Mouse (Mus musculus) MN1 (cell line): ENCODE results near the gene Gcfc2.
A peak's percentile ranks its signal among the peaks of the same experiment; 100 is the strongest.

ENCODE experiments used
- DNase-seq: peaks from one replicate; pipeline ENCODE4 v3.0.0-alpha.2; 2016; ENCODE audit warnings: low spot score

The Gcfc2 gene

DNA sequence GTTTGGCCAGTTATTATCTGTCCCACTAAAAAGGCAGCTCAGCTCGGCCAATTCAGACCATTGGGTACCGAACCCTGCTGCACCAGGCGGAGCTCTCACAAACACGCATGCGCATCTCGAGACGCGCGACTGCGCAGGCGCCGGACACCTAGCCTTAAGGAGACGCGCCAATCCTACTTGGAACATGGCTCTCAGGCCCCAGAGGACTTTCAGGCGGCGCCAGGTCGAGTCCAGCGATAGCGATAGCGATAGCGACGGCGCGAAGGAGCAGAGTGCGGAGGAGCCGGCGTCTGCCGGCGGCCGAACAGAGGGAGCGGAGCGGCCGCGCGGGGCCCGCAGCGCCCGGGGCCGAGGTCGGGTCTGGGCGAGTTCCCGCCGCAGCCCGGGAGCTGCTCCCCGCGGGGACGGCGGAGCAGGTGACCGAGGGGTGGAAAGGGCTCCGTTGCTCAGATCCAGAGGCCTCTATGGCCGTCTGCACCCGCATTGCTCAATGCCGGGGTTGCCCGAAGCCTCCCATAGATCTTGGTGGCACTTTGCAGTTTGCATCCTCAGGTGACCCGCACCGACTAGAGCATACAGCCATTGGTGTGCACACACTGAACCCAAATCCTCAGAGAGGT lies at the start of gene Gcfc2:
TSS of gene Gcfc2 (plus strand) at position 147 of the 620 bp plus-strand sequence.
- peak; percentile 95 for DNase-seq

DNA sequence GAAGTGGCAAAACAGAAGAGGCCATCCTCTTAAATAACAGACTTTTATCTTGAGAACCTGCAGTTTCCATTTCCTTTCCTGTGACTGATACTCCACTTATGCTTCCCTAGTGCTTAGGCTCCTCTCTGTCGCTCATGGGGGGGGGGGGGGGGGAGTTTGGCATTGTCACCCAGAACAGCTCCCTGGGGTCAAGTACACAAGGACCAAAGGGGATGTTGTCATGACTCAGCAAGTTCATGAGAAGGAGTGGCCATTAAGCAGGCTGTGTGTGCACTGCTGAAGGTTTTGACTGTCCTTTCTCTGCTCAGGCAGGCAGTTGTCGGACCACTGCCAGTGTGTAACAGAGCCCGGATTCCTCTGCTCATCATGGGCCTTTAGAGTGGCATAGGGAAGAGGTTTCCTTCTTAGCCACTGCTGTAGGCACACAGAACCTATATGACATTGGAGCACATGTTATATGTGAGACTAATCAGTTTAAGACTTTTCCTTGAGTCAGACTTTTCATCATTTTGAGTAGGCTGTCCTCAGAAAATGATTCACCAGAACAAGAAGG lies 27.7 kb upstream of the Gcfc2 start:
- DNase-seq = no peak

DNA sequence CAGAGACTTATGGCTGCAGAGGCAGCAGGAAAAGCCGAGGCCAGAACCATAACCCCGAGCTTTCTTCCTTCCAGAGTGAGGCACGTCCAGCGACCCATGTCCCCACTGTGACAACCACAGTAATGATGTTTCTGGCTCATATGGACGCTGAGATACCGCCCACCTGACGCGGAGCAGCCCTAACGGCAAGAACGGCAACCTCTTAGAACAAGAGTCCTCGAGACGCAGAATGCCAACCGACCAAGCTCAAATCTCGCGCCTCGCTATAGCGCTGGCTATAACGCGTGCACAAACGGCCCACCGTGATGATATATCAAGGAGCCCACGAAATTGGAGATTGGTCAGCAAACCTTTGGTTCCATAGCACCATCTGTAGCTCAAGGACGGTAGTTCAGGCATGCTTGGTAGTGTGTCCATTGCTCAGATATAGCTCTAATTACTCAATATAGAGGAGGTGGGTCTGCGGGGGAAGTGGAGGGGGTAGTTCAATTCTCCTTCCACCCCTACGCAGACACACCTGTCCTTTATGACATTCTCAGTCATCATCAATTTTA lies 13.1 kb upstream of the Gcfc2 start:
- no peak for DNase-seq

DNA sequence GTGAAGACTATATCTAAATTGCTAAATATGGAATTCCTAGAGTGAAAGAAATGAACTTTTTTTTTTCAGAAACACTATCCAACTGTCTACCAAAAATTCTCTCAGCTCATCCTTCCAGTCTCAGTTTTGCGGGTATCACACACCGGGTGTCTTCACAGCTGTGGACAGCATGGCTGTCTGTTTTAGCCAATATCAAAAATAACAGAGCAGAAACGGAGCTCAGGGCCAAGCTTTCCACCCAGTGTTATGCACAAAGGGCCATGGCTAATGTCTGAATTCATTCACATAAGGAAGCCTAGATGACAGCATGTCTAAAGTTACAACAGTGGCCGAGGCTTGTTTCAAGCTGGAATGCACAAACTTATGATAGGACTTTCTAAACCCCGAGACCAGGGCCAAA lies 12.2 kb upstream of the Gcfc2 start:
- no peak for DNase-seq

DNA sequence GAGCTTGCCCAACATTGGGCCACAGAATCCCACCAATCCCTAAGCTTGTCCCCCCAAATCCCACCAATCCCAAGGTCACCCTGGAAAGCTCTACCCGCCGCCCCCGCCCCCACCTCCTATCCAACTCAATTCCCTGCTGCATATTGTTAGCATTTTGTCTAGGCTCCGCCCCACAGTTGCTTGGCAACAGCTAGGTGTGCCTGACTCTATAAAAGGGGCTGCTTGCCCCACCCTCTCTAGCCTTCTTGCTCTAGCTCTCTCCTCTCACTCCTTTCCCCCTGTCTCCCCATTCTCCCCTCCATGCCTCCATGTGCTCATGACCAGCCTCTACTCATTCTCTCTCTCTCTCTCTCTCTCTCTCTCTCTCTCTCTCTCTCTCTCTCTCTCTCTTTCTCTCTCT lies 11.8 kb upstream of the Gcfc2 start:
- DNase-seq = no peak

DNA sequence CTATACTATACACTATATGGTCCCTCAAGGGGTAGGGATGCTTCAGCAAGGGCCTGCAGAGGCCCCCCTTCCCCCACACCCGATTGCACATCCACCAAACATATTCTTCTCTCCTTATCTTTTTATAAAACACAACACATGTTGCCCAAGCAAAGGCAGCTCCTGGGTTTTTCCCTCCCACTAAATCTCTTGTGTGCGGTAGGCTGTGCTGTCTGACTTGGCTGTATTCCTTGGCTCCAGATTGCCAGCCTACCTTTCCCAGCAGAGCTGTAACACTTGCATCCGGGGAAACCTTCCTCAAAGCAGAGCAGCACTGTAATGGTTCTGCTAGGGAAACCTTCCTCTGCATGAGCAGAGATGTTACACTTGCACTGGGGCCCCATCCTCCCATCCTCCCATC lies 11.3 kb upstream of the Gcfc2 start:
- peak; percentile 16 for DNase-seq

DNA sequence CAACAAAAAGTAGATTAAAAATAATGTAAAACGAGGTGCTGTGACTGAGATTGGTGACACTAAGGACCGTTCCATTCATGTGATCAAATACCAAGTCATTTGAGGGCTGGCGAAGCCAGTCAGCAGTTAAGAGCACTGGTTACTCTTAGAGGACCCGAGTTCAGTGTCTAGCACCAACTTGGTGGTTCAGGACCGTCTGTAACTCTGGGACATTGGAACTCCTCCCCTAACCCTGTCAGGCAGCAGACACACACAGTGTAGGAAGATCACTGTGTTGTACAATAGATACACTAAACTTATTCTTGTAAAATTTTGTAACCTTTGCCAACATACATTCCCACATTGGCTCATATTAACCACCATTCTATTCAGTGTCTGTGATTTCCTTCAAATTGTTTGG lies 835 bp downstream of the Gcfc2 start:
- no peak for DNase-seq

DNA sequence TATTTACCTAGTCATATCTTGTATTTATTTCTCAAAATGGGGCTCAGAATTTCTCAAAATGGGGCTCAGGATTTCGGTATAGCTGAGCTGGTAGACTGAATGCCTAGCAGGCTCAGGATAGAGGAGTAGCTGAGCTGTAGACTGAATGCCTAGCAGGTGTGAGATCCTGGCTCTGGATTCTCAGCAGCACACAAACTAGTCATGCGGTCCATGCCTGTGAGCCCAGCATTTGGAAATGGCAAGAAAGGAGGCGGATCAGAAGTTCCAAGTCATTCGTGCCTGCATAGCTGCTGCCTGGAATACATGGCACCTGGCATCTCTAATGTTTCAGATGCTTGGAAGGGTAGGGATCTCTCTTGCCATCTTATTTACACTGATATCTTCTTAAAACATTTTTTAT lies 5.9 kb downstream of the Gcfc2 start:
- no peak for DNase-seq

DNA sequence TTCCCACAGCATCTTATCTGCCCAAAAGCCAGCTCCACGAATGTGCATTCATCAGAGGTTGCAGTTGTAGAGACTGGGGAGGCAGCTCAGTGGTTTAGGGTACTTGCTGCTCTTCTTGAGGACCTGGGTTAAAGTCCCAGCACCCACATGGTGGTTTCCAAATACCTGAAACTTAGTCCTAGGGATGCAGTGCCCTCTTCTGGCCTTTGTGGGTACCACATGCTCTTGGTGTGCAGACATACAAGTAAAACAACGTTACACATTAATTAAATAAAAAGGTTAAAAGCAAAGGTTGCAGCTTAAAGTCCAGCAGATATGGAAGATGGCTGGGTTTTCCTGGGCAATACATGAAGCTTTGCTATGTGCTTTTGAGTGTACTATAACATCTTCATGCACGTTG lies 9.8 kb downstream of the Gcfc2 start:
- no peak for DNase-seq

DNA sequence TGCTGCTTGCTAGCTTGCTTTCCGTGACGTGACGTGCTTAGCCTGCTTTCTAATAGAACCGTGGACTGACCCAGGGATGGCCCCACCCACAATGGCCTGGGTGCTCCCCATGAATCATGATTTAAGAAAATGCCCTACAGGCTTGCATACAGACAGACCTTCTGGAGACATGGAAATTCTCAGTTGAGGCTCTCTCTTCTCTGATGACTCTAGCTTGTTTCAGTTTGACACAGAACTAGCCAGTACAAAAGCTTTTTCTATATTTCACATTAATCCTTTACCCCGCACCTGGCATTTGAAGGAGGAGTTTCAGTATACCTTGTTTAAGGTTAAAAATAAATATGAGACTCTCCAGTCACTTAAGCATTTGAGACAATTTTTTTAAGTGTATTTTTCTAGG lies 18.2 kb downstream of the Gcfc2 start:
- no peak for DNase-seq

DNA sequence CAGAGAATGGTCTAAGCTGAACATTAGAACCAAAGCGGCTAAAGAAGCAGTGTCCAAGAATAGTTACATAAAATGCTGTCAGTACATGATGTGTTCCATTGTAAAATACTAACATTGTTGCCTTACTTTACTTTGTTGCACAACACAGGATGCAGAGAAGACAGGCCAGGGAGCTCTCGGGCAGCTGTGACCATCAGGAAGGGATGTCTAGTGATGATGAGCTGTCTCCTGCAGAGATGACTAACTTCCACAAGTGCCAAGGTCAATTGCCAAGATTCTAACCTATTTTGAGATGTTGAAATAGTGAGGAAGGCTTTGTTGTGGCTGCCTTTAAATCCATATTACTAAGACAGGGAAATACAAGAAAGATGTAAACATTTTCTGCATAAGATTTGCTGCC lies 19.8 kb downstream of the Gcfc2 start:
- no peak for DNase-seq

DNA sequence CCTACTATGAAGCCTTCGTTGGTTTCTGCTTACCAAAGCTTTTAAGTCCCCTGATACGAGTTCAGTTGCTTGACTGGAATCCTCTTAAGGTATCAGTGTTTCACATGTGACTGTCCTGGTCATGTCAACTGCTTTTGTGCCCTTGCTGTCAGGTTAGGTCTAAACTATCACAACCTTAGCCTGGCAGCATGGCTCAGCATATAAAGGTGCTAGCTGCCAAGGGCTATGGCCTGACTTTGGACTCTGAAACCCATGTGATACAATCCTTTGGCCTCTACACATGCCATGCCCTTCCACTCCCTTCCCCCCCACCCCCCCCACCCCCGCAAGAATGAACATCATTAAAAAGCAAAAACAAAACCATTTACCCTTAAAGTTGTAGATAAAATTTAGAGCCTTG lies 21.0 kb downstream of the Gcfc2 start:
- DNase-seq = no peak

DNA sequence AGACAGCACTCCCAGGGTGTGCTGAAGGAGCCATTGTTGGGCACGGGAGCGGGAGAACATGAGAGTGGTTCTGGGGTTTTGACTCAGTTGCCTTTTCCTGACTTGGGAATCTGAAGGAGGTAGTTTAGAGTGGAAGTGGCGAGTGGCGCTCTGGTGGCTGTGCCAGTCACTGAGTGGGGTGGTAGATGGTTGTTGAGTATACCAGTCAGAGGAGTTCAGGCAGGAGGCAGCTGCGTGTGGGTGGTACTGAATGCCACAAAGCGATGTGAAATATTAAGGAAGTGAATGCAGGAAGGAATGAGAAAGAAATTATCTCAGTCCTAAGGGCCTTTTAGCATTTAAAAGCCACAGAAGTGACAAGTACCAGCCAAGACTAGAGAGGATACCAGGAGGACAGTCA lies 23.4 kb downstream of the Gcfc2 start:
- DNase-seq = no peak

DNA sequence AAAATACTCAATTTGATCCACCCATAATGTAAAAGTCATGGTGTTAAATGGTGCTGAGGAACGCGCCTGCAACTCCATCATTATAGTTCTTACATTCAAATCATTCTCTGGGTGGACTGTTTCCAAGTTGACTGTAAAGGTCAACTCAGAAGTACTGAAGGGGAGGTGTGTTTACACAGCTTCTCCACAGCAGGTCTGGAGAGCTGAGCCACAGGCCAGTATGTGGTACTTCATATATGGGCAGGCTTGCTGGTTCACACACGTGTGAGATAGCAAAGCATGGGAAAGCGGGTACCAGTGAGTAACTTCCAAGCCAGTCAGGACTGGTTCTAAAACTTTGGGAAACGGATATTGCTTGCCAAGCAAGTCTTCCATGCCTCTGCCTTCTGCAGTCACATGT lies 31.7 kb downstream of the Gcfc2 start:
- no peak for DNase-seq

DNA sequence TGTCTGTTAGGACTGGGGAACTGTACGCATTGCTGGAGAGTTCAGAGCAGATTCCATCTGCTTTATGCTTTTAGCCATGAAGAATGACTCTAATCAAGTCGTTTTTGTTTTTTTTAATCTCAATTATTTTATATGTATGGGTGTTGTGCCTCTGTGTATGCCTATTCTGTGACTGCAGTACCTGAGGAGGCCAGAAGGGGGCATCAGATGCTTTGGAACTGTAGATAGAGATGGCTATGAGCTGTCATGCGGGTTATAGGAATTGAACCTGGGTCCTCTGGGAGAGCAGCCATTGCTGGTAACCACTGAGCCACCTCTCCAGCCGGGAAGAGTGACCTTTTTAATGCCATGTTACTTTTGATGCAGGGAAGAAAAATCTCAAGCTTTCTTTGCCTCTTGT lies 32.9 kb downstream of the Gcfc2 start:
- DNase-seq = no peak

DNA sequence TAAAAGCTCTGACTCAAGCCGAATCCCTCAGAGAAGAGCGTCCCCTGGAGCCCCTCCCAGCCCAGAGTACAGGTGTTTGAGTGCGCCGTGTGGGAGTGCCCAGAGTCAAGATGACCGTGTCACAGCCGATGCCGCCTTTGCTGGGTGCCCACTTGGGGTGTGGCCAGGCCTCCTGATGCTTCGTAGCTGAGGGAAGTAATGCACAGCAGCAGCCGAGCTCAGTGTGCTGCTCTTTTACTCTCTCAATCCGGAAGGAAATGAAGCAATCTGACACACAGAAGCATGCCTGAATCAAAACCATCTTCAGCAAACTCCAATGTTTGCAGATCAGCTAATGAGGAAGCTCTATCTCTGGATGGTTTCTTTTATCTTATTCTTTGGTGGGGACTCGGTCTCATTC lies 34.5 kb downstream of the Gcfc2 start:
- no peak for DNase-seq

DNA sequence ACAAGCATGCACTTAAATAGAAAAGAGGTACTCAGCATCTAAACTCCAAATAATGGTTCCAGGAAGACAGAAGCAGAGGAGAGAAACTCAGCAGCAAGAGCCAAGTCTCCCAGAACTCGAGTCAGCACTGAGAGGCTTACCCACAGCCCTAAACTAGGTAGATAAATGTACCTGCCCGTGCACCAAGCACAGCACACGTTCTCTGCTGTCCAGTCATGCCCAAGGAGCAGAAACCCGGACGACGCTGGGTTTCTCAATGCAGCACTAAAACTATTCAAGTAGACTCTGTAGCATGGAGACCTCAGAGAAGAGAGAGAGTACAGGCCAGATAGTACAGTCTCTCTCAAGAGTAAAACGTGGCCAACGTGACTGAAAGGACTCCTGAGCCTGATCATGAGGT lies 36.4 kb downstream of the Gcfc2 start:
- no peak for DNase-seq

DNA sequence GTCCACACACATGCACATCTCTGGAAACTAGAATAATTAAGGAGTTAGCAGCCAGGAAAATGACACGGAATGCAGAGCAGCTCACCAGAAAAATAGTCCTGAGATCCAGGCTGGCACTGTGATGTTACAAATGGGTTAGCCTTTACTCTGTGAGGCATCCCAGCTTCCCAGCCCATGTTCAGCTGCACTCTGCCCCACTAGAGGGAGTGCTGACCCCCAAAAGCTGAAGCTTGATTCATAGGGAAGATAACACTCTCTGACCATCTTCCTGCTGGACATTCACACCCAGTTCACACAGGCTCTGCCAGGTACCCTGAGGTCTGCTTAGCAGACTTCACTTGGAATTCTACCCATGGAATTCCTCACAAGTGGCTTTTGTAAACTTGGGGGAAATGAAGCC lies 36.8 kb downstream of the Gcfc2 start:
- DNase-seq = no peak

DNA sequence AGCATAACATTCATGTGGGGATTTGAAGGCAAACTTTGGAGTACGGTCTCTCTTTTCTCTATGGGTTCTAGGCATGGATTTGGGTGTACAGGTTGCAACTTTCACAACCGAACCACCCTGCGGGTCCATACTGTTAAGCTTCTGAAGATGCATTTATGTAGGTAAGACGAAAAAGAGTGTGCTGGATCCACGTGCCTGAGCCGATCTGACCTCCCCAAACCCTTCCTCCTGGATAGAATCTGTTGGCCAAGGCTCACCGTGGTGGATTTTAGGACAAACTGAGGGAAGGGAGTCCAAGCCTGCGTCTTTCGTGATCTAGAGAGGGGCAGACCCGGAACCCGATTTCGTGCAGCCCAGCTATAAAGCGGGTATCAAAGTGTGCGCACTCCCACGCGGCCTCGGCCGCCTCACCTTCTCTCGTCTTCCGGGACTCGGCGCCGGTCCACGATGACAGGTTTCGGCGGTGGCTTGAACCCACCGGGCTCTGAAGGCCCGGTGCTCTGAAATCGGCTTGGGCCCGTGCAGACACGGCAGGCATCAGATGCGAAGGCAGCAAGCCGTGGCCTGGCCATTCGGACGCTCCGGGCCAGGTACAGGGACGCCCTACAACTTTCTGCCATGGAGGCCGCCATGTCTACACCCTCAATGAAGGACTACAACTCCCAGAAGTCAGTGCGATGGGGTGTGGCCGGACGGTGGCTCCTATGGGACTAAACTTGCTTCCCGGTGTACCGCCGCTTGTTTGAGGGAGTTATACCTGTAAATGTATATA lies 42.0 kb downstream of the Gcfc2 start, which contains the start of gene Mrpl19:
TSS of gene Mrpl19 (minus strand) at position 663 of the 772 bp plus-strand sequence.
- DNase-seq = peak; percentile 88

DNA sequence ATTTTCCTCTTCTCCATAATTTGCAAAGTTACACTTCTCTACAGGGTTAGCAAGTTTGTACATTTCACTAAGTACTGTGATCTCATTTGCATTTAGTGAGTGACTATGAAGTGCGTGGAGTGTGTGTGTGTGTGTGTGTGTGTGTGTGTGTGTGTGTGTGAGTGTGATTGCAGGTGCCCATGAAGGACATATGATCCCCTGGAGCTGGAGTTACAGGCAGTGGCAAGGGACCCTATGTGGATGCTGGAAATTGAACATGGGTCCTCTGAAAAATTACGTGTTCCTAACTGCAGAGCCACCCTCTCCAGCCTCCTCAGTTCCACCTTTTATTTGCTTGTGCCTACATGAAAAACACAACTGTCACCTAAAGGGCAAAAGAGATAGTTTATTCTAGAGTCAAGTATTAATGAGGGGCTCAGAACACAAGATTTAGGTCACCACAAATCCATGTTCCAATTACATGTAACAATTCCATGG lies 42.6 kb downstream of the Gcfc2 start:
- no peak for DNase-seq

DNA sequence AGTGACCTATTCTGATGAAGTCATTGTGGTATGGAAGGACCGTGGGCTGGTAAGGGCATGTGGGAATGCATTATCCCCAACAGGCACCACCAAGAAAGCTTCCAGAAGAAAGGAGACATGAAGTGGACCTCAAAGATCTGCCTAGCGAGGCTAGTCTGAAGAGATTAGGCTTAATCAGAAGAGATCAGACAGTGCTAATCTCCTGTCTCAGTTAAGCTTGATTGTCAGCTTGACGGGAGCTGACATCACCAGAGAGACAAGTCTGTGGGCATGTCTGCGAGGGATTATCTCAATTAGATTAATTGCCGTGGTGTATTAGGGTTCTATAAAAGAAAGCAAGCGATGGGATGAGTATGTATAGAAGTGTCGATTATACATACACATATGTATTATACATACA lies 47.7 kb downstream of the Gcfc2 start:
- DNase-seq = no peak

DNA sequence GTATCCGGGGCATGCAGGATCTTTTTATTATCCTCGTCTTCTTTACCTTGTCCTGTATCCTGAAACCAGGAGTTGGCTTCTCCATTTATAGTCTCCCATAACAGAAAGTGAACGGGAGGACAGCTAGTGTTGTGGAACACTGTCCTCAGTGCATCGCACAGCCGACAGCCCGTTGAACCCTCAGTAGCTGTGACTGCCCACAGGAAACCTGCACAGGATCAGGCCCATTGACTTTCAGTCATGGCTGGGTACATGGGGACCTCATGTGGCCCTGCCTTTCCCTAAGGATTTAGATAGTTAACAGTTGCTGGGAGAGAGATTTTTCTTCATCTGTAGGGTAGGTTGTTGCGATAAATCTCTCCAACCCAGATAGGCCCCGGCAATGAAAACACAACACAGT lies 49.1 kb downstream of the Gcfc2 start:
- no peak for DNase-seq

DNA sequence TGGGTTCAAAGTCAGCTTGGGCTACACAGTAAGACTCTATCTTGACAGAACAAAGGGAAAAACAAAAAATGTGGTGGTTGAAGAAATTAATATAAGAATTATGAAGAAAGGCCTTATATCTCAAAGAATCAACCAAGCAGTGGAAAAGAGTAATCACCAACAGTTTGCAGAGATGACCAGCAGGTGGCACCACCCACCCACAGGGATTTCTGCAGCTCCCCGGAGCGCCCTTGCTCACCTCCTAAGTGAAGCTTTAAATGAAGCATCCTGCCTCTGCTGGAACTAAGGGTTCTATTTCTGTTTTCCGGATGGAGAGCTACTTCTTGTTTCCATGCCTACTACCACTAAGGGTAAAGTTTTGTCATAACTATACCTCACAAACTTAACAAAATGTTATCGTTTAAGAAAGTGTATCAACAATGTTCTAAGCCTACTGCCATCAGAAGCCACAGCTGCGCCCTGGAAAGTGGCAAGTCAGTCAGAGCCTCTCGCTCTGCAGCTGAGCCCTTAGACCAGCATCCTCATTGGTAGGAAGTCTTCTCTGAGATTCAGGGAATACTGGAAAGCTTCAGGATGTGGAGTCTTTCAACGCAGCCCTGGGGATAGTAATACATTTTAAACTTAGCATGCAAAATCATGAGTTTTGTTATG lies 52.6 kb downstream of the Gcfc2 start:
- peak; percentile 54 for DNase-seq
